Mouse (Mus musculus) liver, adult (tissue): ENCODE measurements around the gene Unc5cl.

Experiments used
- GATA4 ChIP-seq: IDR thresholded peaks from 2 replicates; pipeline ENCODE4 v1.6.1; 2014; ENCODE audit warnings: mild to moderate bottlenecking, low read length; ENCODE audit not compliant: insufficient replicate concordance

Unc5cl gene

GRCm38 (mm10) chr17:48425823-48426612, 28.7 kb upstream of the Unc5cl start:
- TF ChIP-seq GATA4: no peak

DNA sequence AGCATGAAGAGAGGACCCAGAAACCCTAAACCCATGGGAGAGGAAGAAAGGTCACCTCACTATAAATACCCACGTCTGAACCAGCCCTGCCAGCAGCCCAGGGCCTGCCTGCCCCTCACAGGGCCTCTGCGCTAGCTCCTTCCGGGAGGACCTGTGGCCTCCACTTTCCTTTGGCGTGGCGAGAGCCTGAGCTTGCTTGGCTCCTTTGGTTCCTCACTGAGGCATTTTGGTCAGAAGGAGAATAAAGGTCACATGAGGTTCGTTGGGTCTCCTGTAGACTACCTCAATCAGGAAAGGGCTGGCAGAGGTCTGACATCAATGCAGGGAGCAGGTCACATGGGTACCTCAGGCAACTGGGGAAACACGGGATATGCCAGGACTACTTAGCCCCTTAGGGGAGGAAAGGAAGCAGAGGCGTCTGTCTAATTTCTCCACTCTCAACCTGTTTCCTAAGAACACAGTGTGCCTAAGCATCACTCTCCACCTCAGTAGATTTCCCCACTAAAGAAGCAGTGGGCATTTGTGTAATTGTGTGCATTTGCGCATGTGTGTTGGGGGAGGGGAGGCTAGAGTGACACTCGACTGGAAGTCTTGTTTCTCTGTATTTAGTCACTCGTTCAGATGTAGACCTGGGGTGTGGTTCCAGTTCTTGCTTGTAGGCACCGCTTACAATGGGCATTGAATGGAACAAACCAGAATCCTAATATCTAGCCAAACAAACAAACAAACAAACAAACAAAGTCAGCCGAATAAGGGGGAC, 27.5 kb upstream of the Unc5cl start:
- TF ChIP-seq GATA4: no peak

- no peak for TF ChIP-seq GATA4
These were observed 26.7 kb upstream of the Unc5cl start for GRCm38 (mm10) chr17:48427852-48428530.

GRCm38 (mm10) chr17:48430394-48430793, 24.3 kb upstream of the Unc5cl start:
- TF ChIP-seq GATA4: no peak

GRCm38 (mm10) chr17:48431054-48431453, 23.6 kb upstream of the Unc5cl start:
- no peak for TF ChIP-seq GATA4

DNA sequence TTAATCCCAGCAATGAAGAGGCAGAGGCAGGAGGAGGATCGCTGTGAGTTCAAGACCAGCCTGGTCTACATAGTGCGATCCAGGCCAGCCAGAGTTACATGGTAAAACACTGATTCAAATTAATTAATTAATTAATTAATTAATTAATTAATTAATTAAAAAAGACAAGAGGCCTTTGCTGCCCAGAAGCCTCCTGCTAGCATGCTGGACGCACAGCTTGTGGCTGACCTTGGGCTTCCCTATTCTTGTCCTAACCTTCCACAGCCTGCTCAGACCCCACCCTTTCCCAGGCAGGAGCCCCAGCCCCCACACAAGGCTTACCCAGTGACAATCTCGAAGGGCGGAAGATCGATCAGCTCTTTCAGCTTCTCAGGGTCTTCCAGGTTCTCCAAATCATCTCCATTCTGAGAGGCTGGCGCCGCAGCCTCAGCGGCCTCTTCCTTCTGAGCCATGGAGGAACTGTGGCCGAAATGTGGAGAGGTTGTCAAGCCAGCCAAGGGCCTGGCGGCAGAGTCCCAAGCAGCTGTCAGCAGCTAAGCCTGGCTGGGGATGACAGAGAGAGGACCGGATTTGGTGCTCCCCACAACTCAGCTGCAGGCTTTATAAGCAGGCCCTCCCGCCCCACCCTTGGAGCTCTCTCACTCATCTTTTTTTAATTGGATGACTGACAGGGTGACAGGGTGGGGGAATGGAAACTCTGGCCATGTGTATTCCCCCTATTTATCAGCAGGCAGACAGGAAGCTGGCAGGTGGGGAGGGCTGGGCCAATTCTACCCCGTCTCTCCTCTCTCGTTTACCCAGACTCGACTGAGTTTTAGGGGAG, 22.3 kb upstream of the Unc5cl start, which contains the start of gene Apobec2:
TSS of gene Apobec2 (minus strand) at position 773 of the 823 bp plus-strand sequence.
- TF ChIP-seq GATA4: no peak

GRCm38 (mm10) chr17:48433006-48433655, 21.6 kb upstream of the Unc5cl start:
- no peak for TF ChIP-seq GATA4

DNA sequence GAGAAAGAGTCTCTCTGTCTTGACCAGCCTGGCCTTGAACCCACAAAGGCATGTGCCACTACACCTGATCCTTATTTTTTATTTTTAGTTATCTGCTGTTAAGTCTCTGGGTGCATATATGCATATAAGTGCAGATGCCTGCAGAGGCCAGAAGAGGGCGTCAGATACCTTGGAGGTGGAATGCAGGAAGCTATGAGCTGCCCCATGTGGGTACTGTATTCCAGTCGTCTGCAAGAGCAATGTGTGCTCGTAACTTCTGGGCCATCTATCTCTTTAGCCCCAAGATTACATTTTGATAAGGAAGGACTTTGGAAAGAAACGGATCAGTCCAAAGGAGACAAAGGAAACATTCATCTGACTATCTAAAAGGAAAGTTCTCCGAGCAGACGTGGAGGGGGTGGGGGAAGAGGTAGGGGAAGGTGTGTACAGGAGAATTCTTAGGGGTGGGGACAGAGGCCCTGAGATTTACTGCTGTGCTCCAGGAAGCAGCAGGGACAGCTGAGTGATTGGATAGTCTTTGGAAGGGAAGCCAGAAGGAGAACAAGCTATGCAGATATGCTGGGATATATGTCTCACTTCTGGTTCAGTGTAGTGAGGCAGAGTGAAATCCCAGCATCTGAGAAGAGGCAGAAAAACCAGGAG, 20.9 kb upstream of the Unc5cl start:
- TF ChIP-seq GATA4: no peak

- no peak for TF ChIP-seq GATA4
These were observed 20.2 kb upstream of the Unc5cl start for GRCm38 (mm10) chr17:48434479-48434878.

DNA sequence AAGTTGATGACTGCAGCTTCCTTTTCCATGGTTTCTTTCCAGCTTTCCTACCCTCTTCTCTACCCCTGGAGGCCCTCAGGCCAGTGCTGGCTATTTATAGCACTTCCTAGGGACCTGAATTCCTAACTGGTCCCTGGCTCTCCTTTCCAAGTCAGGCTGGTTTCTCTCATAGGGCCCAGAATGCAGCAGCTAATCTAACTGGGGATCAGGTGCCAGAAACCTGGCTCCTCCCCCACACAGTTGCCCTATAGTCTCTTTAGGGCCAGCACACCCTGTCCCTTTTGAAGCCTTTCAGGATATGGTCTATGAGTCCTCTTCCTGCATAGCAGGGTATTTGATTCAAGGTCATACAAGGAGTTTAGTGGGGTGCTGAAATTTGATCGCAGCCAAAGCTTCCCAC, 18.2 kb upstream of the Unc5cl start:
- TF ChIP-seq GATA4: no peak

- no peak for TF ChIP-seq GATA4
These were observed 17.2 kb upstream of the Unc5cl start for GRCm38 (mm10) chr17:48437421-48437911.

GRCm38 (mm10) chr17:48442745-48443457, 11.8 kb upstream of the Unc5cl start:
- no peak for TF ChIP-seq GATA4

DNA sequence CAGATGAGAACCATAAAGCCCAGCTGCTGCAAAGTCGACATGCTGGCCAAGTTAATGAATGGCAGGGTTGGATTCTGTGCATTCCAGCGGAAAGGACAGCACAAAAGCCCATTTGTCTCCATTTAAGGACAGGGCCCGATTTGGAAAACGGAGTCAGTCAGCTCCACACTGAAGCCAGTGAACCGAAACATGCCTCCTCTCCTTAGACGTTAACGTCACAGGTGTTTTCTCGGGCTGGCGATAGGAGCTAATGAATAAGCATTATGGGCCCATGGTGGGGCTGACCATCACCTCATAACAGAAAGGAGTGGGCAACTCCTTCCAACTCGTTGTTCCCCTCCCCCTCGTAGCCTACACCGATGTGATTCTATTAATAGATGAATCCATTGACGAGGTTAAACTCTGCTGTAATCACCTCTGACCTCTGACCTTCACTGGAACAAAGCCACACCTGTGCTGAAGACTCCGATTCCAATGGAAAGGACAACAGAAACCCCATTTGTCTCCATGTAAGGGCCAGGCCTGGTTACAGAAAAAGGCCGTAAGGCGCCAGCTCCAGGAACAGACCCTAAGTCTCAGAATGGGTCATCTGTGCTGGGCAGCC, 11.1 kb upstream of the Unc5cl start:
- TF ChIP-seq GATA4: no peak
